Mouse (Mus musculus): ENCODE measurements around the gene Sertad3. TPM values are rescaled to one million over a fixed set of nuclear protein-coding genes. Genes with fewer than 3 reads are reported as not detected.

The Sertad3 gene
- total and polyA plus RNA-seq, 2 experiments from 2014 or later, result 4.9 to 5.5 TPM

DNA sequence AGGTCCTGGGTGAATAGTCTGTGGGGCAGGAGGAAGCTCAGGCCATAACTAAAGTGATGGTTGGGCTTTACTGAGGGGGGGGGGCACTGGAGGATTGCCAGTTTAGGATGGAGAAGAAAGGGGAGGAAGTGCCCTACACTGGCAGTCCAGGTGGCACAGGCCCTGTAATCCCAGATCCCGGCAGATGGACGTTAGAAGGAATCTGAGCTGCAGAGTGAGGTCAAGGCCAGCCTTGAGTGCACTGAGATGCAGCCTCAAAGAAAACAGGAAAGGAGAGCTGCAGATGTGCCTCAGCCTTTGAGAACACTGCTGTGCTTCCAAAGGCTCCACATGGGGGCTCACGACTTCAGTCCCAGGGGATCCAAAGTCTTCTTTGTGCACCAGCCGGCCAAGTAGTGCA lies 5.9 kb upstream of the Sertad3 start:
- ATAC-seq (no peak), DNase-seq (no peak)
- Histone ChIP-seq H3K9ac (no peak overlapping the region), H3K27ac (ENCODE audit: low read depth, low read length) (no peak overlapping the region), H3K9me3 (ENCODE audit: low read length) (no peaks in the 10 kb centered on the region), H3K27me3 (ENCODE audit: insufficient read depth, low read length) (no peaks in the 10 kb centered on the region), H3K4me1 (ENCODE audit: insufficient read depth) (0 out of 2 replicates have a peak, but pooled peaks cover 3% of the 10 kb centered on the region), H3K4me3 (ENCODE audit: low read depth, low read length) (no peak overlapping the region), H3K4me2 (ENCODE audit: low read depth) (no peak overlapping the region), H3K36me3 (ENCODE audit: insufficient read depth) (no peaks in the 10 kb centered on the region)
- no peak for TF ChIP-seq CTCF (IDR thresholded peaks at IDR 0.05; ENCODE audit: low read depth)
- WGBS, result 30% methylated on average over 4 of the region's 4 CpGs

DNA sequence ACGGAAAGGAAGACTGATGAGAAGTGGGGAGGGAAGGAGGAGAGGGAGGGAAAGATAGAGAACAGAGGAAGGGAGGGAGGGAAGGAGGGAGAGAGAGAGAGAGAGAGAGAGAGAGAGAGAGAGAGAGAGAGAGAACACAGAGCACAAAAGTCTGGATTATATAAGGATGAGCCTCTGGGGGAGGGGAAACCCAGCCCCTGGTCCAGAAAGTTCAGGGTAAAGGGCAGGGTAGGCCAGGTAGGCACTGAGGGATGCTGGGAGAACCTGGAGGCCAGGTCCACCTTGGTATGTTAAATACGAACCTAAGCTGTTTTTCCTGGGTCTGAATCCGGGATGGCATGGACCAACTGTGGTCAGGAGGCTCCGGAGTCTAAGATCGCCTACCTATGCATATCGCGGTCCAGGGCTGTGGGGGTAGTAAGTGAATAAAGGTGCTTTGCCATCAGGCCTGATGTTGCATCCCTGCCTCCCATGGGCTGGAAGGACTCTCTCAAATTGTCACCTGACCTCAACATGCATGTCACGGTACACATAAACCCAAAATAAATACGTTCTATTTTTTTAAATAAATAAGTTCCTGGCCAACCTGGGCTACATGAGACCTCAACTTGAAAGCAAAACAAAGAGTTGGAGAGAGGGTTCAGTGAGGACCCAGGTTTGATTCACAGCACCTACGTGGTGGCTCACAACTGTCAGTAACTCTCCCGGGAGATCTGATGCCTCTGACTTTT lies 2.0 kb upstream of the Sertad3 start:
- ATAC-seq (no peak), DNase-seq (no peak)
- Histone ChIP-seq H3K27ac (ENCODE audit: low read depth, low read length) (no peak overlapping the region), H3K36me3 (ENCODE audit: insufficient read depth) (peaks cover under 1% of the 10 kb centered on the region; the same call in 1 of the 2 replicates), H3K9me3 (ENCODE audit: low read length) (no peaks in the 10 kb centered on the region), H3K4me1 (ENCODE audit: insufficient read depth) (0 out of 2 replicates have a peak, but pooled peaks cover 6% of the 10 kb centered on the region), H3K27me3 (ENCODE audit: insufficient read depth, low read length) (no peaks in the 10 kb centered on the region), H3K4me2 (ENCODE audit: low read depth) (no peak overlapping the region), H3K4me3 (ENCODE audit: low read depth, low read length) (no peak overlapping the region), H3K9ac (no peak overlapping the region)
- 91% methylated on average over 11 of the region's 11 CpGs for WGBS
- no peak for TF ChIP-seq CTCF (IDR thresholded peaks at IDR 0.05; ENCODE audit: low read depth)

DNA sequence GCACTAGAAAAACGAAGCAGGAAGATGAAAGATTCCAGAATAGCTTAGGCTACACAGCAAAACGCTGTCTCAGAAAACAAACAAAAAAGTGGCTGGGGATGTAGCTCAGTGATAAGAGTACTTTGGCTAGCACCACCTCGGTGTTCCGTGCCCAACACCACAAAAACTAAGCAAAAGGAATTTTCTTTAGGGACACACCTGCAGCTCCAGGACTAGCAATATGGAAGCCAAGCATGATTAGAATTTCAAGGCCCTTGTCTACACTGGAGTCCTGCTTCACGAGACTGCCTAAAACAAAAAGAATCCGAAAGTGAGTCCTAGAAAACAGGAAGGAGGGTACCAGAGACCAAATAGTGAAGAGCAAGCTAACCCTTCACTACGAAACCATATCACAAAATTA lies 972 bp upstream of the Sertad3 start:
- H3K36me3 ChIP-seq (ENCODE audit: insufficient read depth), result peaks cover 6% of the 10 kb centered on the region; the same call in 1 of the 2 replicates
- 31% methylated on average over 7 of the region's 7 CpGs for WGBS
- H3K27ac ChIP-seq (ENCODE audit: low read depth, low read length), result peak overlapping the region; percentile 67
- DNase-seq, result peak; percentile 8
- no peak for ATAC-seq
- peak overlapping the region; percentile 61 for H3K4me3 ChIP-seq (ENCODE audit: low read depth, low read length)
- no peaks in the 10 kb centered on the region for H3K9me3 ChIP-seq (ENCODE audit: low read length)
- TF ChIP-seq CTCF (IDR thresholded peaks at IDR 0.05; ENCODE audit: low read depth), result no peak
- no peaks in the 10 kb centered on the region for H3K27me3 ChIP-seq (ENCODE audit: insufficient read depth, low read length)
- H3K4me1 ChIP-seq (ENCODE audit: insufficient read depth), result 0 out of 2 replicates have a peak, but pooled peaks cover 6% of the 10 kb centered on the region
- H3K4me2 ChIP-seq (ENCODE audit: low read depth), result peak overlapping the region; percentile 95
- H3K9ac ChIP-seq, result peak overlapping the region; percentile 40; the same call in 1 of the 2 replicates

DNA sequence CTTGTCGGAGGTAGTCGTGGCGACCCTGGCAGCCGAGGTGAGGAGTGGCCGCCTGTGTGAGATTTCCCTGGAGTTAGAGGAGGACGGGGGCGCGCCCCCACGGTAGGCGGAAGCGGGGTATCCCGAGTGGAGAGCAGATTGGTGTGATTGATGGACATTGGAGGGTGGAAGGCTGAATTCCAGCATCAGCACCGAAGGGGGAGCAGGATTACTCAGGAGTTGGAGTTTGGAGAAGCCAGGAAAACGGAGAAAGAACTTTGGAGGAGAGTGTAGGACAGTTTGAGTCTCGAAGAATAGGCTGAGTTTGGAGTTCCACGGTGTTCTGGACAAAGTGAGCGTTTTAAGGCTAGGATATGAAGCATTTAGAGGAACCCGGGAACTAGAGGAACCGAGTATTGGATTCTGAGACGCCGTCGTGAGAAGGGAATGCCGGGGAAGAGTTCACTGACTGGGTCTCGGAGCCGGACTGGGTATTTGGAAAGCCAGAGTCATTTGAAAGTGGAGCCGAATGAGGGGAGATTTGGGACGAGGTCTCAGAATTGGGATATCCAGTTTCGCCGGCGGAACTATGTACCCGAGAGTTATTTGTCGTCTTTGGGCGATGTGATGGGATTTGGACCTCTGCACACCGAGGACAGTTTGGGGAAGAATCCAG lies 394 bp downstream of the Sertad3 start:
- H3K4me1 ChIP-seq (ENCODE audit: insufficient read depth), result 0 out of 2 replicates have a peak, but pooled peaks cover 6% of the 10 kb centered on the region
- H3K4me2 ChIP-seq (ENCODE audit: low read depth), result peak overlapping the region; percentile 95
- peaks cover 6% of the 10 kb centered on the region; the same call in 1 of the 2 replicates for H3K36me3 ChIP-seq (ENCODE audit: insufficient read depth)
- peak overlapping the region; percentile 78 for H3K27ac ChIP-seq (ENCODE audit: low read depth, low read length)
- H3K9me3 ChIP-seq (ENCODE audit: low read length), result no peaks in the 10 kb centered on the region
- WGBS, result under 1% methylated on average over 34 of the region's 34 CpGs
- H3K4me3 ChIP-seq (ENCODE audit: low read depth, low read length), result peak overlapping the region; percentile 61
- ATAC-seq (no peak), DNase-seq (no peak)
- H3K9ac ChIP-seq, result peak overlapping the region; percentile 40
- H3K27me3 ChIP-seq (ENCODE audit: insufficient read depth, low read length), result no peaks in the 10 kb centered on the region
- no peak for TF ChIP-seq CTCF (IDR thresholded peaks at IDR 0.05; ENCODE audit: low read depth)

DNA sequence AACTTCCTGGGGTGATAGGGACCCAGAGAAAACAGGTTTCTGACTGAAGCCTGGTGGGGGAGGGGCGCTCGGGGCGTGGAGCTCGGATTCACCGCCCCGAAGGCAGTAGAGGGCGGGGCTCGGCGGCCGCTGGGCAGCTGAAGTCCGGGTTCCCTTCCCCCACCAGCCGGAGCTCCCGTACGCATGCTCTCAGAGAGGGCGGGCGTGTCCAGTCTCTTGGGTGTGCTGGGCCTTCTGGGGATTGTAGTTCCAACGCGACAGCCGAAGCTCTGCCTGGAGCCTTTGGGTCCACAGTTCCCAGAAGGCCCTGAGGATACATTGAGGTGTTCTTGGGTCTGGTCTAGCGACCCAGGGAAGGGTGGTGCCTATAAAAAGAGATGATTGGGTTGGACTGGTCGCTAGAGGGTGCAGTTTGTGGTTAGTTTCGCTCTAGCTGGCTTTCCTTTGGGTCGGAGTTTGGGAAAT lies 954 bp downstream of the Sertad3 start:
- TF ChIP-seq CTCF (IDR thresholded peaks at IDR 0.05; ENCODE audit: low read depth), result peak; percentile 67
- Histone ChIP-seq H3K9ac (peak overlapping the region; percentile 40), H3K4me2 (ENCODE audit: low read depth) (peak overlapping the region; percentile 95), H3K4me3 (ENCODE audit: low read depth, low read length) (peak overlapping the region; percentile 61), H3K27ac (ENCODE audit: low read depth, low read length) (peak overlapping the region; percentile 78), H3K4me1 (ENCODE audit: insufficient read depth) (0 out of 2 replicates have a peak, but pooled peaks cover 6% of the 10 kb centered on the region), H3K36me3 (ENCODE audit: insufficient read depth) (peaks cover 6% of the 10 kb centered on the region; the same call in 1 of the 2 replicates), H3K27me3 (ENCODE audit: insufficient read depth, low read length) (no peaks in the 10 kb centered on the region), H3K9me3 (ENCODE audit: low read length) (no peaks in the 10 kb centered on the region)
- DNase-seq, result peak; percentile 95
- WGBS, result 3% methylated on average over 23 of the region's 23 CpGs
- ATAC-seq, result peak; percentile 95

DNA sequence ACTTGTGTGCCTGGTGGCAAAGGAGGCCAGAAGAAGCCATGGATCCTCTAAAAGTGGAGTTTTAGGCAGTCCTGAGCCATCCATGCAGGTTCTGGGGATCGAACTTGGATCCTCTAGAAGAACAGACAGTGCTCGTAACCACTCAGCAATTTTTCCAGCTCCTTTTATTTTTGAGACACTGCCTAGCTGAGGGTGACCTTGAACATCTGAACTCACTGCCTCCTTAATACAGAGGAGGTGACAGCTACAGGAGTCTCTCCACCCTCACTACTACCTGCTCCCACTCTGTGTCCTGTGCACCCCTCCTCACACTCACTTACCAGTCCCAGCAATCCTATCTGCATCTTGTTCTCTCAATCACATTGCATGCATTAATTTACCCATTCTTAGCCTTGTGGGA lies 2.0 kb downstream of the Sertad3 start:
- ATAC-seq (no peak), DNase-seq (no peak)
- Histone ChIP-seq H3K4me3 (ENCODE audit: low read depth, low read length) (no peak overlapping the region), H3K27me3 (ENCODE audit: insufficient read depth, low read length) (no peaks in the 10 kb centered on the region), H3K9ac (no peak overlapping the region), H3K27ac (ENCODE audit: low read depth, low read length) (no peak overlapping the region), H3K4me1 (ENCODE audit: insufficient read depth) (0 out of 2 replicates have a peak, but pooled peaks cover 6% of the 10 kb centered on the region), H3K4me2 (ENCODE audit: low read depth) (no peak overlapping the region), H3K36me3 (ENCODE audit: insufficient read depth) (peaks cover 6% of the 10 kb centered on the region; the same call in 1 of the 2 replicates), H3K9me3 (ENCODE audit: low read length) (no peaks in the 10 kb centered on the region)
- 94% methylated on average over 2 of the region's 2 CpGs for WGBS
- no peak for TF ChIP-seq CTCF (IDR thresholded peaks at IDR 0.05; ENCODE audit: low read depth)

Data from forebrain, postnatal 0 days (tissue).